Mouse (Mus musculus): ENCODE data around the gene Syngr4. TPM values are rescaled to one million over a fixed set of nuclear protein-coding genes. Genes with fewer than 3 reads are reported as not detected.
A peak's percentile ranks its signal among the peaks of the same experiment; 100 is the strongest.

Gene Syngr4
- total and polyA plus RNA-seq, 2 experiments from 2014 or later = 0.71 TPM; not detected in 1

DNA sequence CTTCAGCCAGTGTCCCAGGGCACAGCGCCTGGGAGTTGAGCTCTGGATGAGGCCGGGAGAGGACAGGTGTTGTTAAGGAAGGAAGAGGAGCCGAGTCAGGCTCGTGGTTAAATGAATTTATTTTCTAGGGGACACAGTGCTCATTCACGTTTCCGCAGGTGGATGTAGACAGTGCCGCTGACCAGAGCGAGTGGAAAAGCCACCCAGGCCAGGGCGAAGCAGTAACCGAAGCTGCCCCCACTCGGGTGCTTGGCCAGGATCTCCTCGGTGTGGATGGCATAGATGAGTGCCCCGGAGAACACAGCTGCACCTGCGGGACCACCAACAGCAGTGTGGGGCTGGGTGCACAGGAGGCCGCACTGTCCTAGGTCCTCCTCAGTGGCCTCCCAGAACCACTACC, 21.4 kb upstream of the Syngr4 start:
- H3K4me2 ChIP-seq (ENCODE audit: low read depth, low read length) = no peak overlapping the region
- DNase-seq (ENCODE audit: low spot score) = no peak
- no peak overlapping the region for H3K27ac ChIP-seq (ENCODE audit: low read depth)
- H3K27me3 ChIP-seq (ENCODE audit: control insufficient read depth, insufficient read depth, low read length) = no peaks in the 10 kb centered on the region
- WGBS = 85% methylated on average over 15 of the region's 15 CpGs
- no peak for ATAC-seq (ENCODE audit: insufficient read depth, low read depth)
- no peak overlapping the region for H3K4me3 ChIP-seq (ENCODE audit: low read depth, low read length)
- no peaks in the 10 kb centered on the region for H3K9me3 ChIP-seq (replicated peaks; ENCODE audit: control insufficient read depth, low read length)
- H3K9ac ChIP-seq (replicated peaks; ENCODE audit: low read depth, low read length) = no peak overlapping the region
- TF ChIP-seq CTCF (IDR thresholded peaks at IDR 0.05; ENCODE audit: low read depth) = no peak
- H3K4me1 ChIP-seq (ENCODE audit: control insufficient read depth, insufficient read depth) = peaks cover 6% of the 10 kb centered on the region; the same call in 1 of the 2 replicates
- peaks cover 7% of the 10 kb centered on the region; the same call in 1 of the 2 replicates for H3K36me3 ChIP-seq (replicated peaks; ENCODE audit: control insufficient read depth, insufficient read depth, low read length)

GRCm38 (mm10) chr7:45917004-45917704, 20.6 kb upstream of the Syngr4 start:
- H3K27ac ChIP-seq (ENCODE audit: low read depth) = peak overlapping the region; percentile 46; the same call in 1 of the 2 replicates
- H3K36me3 ChIP-seq (replicated peaks; ENCODE audit: control insufficient read depth, insufficient read depth, low read length) = peaks cover 7% of the 10 kb centered on the region; the same call in 1 of the 2 replicates
- no peaks in the 10 kb centered on the region for H3K9me3 ChIP-seq (replicated peaks; ENCODE audit: control insufficient read depth, low read length)
- no peak for ATAC-seq (ENCODE audit: insufficient read depth, low read depth)
- peaks cover 6% of the 10 kb centered on the region; the same call in 1 of the 2 replicates for H3K4me1 ChIP-seq (ENCODE audit: control insufficient read depth, insufficient read depth)
- peak overlapping the region; percentile 19; the same call in 1 of the 2 replicates for H3K4me3 ChIP-seq (ENCODE audit: low read depth, low read length)
- no peak for TF ChIP-seq EP300 (IDR thresholded peaks at IDR 0.05; ENCODE audit: low read depth)
- no peak for TF ChIP-seq CTCF (IDR thresholded peaks at IDR 0.05; ENCODE audit: low read depth)
- H3K27me3 ChIP-seq (ENCODE audit: control insufficient read depth, insufficient read depth, low read length) = no peaks in the 10 kb centered on the region
- WGBS = 32% methylated on average over 13 of the region's 13 CpGs
- H3K9ac ChIP-seq (replicated peaks; ENCODE audit: low read depth, low read length) = 0 out of 2 replicates have a peak overlapping the region, but pooled peaks have one; percentile 17
- no peak for DNase-seq (ENCODE audit: low spot score)
- peak overlapping the region; percentile 48 for H3K4me2 ChIP-seq (ENCODE audit: low read depth, low read length)

DNA sequence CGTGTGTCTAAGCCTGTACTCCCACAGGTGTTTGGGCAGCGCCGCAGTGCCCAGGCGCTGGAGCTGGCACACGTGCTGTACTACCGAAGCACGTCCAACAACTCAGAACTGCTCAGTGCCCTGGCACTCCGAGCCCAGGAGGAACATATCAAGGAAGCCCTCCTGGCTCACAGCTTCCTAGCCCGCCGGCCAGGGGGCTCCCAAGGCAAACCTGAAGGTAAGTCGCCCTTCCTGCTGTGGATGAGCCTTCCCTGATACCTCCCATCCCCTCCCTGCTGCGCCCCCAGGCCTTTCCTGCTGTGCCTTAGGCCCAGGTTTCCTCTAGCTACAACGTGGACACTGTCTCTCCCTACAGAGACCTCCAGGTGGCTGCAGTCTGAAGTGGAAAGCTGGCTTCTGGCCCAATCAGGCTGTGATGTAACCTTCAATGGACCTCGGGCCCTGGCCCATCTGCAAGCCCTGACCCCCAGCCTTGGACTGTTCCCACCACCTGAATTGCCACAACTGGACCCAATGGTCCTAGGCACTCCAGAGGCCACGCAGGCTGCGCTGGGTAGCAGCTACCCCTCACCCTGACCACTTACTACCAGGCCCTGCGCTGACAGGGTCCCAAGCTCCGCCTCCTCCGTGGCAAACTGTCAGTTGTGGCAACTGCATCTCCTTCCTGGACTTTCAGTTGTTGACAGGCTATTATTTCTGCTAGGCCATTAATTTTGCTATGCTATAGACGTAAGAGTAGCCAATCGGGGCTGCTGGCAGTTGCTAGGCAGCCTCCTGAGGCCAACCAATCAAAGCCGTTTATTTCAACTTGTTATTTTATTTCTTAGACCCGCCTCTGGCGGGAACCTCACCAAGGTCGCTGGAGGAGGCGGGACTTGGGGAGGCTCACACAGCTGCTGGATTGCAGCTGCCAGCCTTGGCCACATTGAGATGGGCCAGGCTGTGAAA, 19.8 kb upstream of the Syngr4 start:
- WGBS = 44% methylated on average over 26 of the region's 26 CpGs
- H3K9me3 ChIP-seq (replicated peaks; ENCODE audit: control insufficient read depth, low read length) = no peaks in the 10 kb centered on the region

DNA sequence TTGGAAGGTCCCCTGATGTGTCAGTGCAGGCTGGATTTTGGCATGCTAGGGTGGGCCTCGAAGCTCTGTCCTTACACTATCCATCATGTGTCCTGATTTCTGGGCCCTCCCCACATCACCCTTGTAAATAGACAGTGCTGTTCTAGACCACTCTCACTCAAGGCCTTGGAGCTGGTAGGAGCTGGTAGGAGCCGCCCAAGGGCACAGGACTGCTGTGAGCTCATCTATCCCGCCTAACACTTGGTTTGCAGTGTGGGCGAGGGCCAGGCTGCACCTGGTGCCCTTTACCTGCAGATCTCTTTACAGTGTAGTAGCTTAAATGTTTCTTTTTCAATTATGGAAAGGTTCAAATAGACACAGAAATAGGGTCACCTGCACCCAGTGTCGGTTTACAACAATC, 18.5 kb upstream of the Syngr4 start:
- no peak overlapping the region for H3K4me2 ChIP-seq (ENCODE audit: low read depth, low read length)
- WGBS = 88% methylated on average over 5 of the region's 5 CpGs
- no peak overlapping the region for H3K4me3 ChIP-seq (ENCODE audit: low read depth, low read length)
- H3K27me3 ChIP-seq (ENCODE audit: control insufficient read depth, insufficient read depth, low read length) = no peaks in the 10 kb centered on the region
- H3K36me3 ChIP-seq (replicated peaks; ENCODE audit: control insufficient read depth, insufficient read depth, low read length) = peaks cover 9% of the 10 kb centered on the region
- no peaks in the 10 kb centered on the region for H3K9me3 ChIP-seq (replicated peaks; ENCODE audit: control insufficient read depth, low read length)
- no peak for ATAC-seq (ENCODE audit: insufficient read depth, low read depth)
- no peak overlapping the region for H3K27ac ChIP-seq (ENCODE audit: low read depth)
- no peak overlapping the region for H3K9ac ChIP-seq (replicated peaks; ENCODE audit: low read depth, low read length)
- TF ChIP-seq EP300 (IDR thresholded peaks at IDR 0.05; ENCODE audit: low read depth) = no peak
- TF ChIP-seq CTCF (IDR thresholded peaks at IDR 0.05; ENCODE audit: low read depth) = no peak
- no peak for DNase-seq (ENCODE audit: low spot score)
- peaks cover 6% of the 10 kb centered on the region; the same call in 1 of the 2 replicates for H3K4me1 ChIP-seq (ENCODE audit: control insufficient read depth, insufficient read depth)

More for the DNA sequence above, 19.8 kb upstream of the Syngr4 start:
- peak overlapping the region; percentile 48 for H3K4me2 ChIP-seq (ENCODE audit: low read depth, low read length)
- peak; percentile 90 for DNase-seq (ENCODE audit: low spot score)
- peak overlapping the region; percentile 33; the same call in 1 of the 2 replicates for H3K27ac ChIP-seq (ENCODE audit: low read depth)
- H3K4me1 ChIP-seq (ENCODE audit: control insufficient read depth, insufficient read depth) = peaks cover 6% of the 10 kb centered on the region; the same call in 1 of the 2 replicates
- peaks cover 7% of the 10 kb centered on the region; the same call in 1 of the 2 replicates for H3K36me3 ChIP-seq (replicated peaks; ENCODE audit: control insufficient read depth, insufficient read depth, low read length)
- ATAC-seq (ENCODE audit: insufficient read depth, low read depth) = peak; percentile 79
- no peaks in the 10 kb centered on the region for H3K27me3 ChIP-seq (ENCODE audit: control insufficient read depth, insufficient read depth, low read length)
- H3K4me3 ChIP-seq (ENCODE audit: low read depth, low read length) = peak overlapping the region; percentile 19
- H3K9ac ChIP-seq (replicated peaks; ENCODE audit: low read depth, low read length) = no peak overlapping the region; the same call in 1 of the 2 replicates
- no peak for TF ChIP-seq EP300 (IDR thresholded peaks at IDR 0.05; ENCODE audit: low read depth)
- TF ChIP-seq CTCF (IDR thresholded peaks at IDR 0.05; ENCODE audit: low read depth) = no peak

DNA sequence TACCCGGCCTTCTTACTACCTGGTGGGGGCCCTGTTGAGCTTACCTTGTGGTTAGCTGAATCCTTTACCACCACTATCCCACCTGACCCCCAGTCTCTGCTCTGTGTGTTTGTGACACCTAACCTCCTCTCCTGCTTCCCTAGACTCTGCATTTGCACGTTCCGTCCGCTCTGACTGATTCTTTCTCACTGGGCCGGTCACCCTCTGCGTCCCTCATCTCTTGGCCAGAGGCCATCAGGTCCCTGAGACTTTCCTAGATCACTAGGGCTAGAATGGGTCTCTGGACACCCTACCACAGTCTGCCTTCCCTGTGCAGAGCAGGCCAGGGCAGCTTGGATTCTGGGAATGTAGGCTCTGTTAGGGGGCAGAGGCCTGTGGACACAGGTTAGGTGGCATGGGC, 17.6 kb upstream of the Syngr4 start:
- H3K4me2 ChIP-seq (ENCODE audit: low read depth, low read length) = no peak overlapping the region
- peaks cover 6% of the 10 kb centered on the region; the same call in 1 of the 2 replicates for H3K4me1 ChIP-seq (ENCODE audit: control insufficient read depth, insufficient read depth)
- no peak overlapping the region for H3K9ac ChIP-seq (replicated peaks; ENCODE audit: low read depth, low read length)
- no peaks in the 10 kb centered on the region for H3K9me3 ChIP-seq (replicated peaks; ENCODE audit: control insufficient read depth, low read length)
- H3K27ac ChIP-seq (ENCODE audit: low read depth) = no peak overlapping the region
- H3K4me3 ChIP-seq (ENCODE audit: low read depth, low read length) = no peak overlapping the region
- TF ChIP-seq CTCF (IDR thresholded peaks at IDR 0.05; ENCODE audit: low read depth) (no peak), EP300 (IDR thresholded peaks at IDR 0.05; ENCODE audit: low read depth) (no peak)
- 85% methylated on average over 6 of the region's 6 CpGs for WGBS
- no peak for ATAC-seq (ENCODE audit: insufficient read depth, low read depth)
- no peaks in the 10 kb centered on the region for H3K27me3 ChIP-seq (ENCODE audit: control insufficient read depth, insufficient read depth, low read length)
- no peak for DNase-seq (ENCODE audit: low spot score)
- peaks cover 17% of the 10 kb centered on the region for H3K36me3 ChIP-seq (replicated peaks; ENCODE audit: control insufficient read depth, insufficient read depth, low read length)

All from heart, postnatal 0 days (tissue).